Mouse (Mus musculus): ENCODE data around the gene Lrig1. TPM values are rescaled to one million over a fixed set of nuclear protein-coding genes. Genes with fewer than 3 reads are reported as not detected.

The Lrig1 gene
- polyA plus RNA-seq, 1 experiment = 62.1 TPM

- no peaks in the 10 kb centered on the region for H3K36me3 ChIP-seq (ENCODE audit: control insufficient read depth, insufficient read depth, low read length)
- 89% methylated on average over 13 of the region's 13 CpGs for WGBS
- no peak for TF ChIP-seq CTCF (IDR thresholded peaks at IDR 0.05; ENCODE audit: borderline replicate concordance, control insufficient read depth, extremely low read depth, insufficient read depth, low read length, poor library complexity)
- no peak for TF ChIP-seq POLR2A (IDR thresholded peaks at IDR 0.05; ENCODE audit: control insufficient read depth, extremely low read depth, insufficient read depth, low read length, poor library complexity)
- no peaks in the 10 kb centered on the region for H3K27me3 ChIP-seq (ENCODE audit: control insufficient read depth, insufficient read depth, low read length)
- no peak overlapping the region for H3K4me3 ChIP-seq (ENCODE audit: control insufficient read depth, insufficient read depth, low read length)
- H3K27ac ChIP-seq (ENCODE audit: control insufficient read depth, insufficient read depth, low read length) = no peak overlapping the region
- no peak for DNase-seq
- H3K4me1 ChIP-seq (replicated peaks; ENCODE audit: control insufficient read depth, insufficient read depth, low read length) = no peaks in the 10 kb centered on the region
Observed at GRCm38 (mm10) chr6:94714815-94715644, 15.1 kb upstream of the Lrig1 start.

GRCm38 (mm10) chr6:94709832-94710231 lies 9.9 kb upstream of the Lrig1 start:
- Histone ChIP-seq H3K27me3 (ENCODE audit: control insufficient read depth, insufficient read depth, low read length) (no peaks in the 10 kb centered on the region), H3K27ac (ENCODE audit: control insufficient read depth, insufficient read depth, low read length) (no peak overlapping the region), H3K36me3 (ENCODE audit: control insufficient read depth, insufficient read depth, low read length) (no peaks in the 10 kb centered on the region), H3K4me1 (replicated peaks; ENCODE audit: control insufficient read depth, insufficient read depth, low read length) (no peaks in the 10 kb centered on the region), H3K4me3 (ENCODE audit: control insufficient read depth, insufficient read depth, low read length) (no peak overlapping the region)
- 85% methylated on average over 3 of the region's 3 CpGs for WGBS
- no peak for TF ChIP-seq POLR2A (IDR thresholded peaks at IDR 0.05; ENCODE audit: control insufficient read depth, extremely low read depth, insufficient read depth, low read length, poor library complexity)
- no peak for TF ChIP-seq CTCF (IDR thresholded peaks at IDR 0.05; ENCODE audit: borderline replicate concordance, control insufficient read depth, extremely low read depth, insufficient read depth, low read length, poor library complexity)
- DNase-seq = no peak

- no peaks in the 10 kb centered on the region for H3K36me3 ChIP-seq (ENCODE audit: control insufficient read depth, insufficient read depth, low read length)
- H3K27me3 ChIP-seq (ENCODE audit: control insufficient read depth, insufficient read depth, low read length) = no peaks in the 10 kb centered on the region
- no peaks in the 10 kb centered on the region for H3K4me1 ChIP-seq (replicated peaks; ENCODE audit: control insufficient read depth, insufficient read depth, low read length)
- TF ChIP-seq POLR2A (IDR thresholded peaks at IDR 0.05; ENCODE audit: control insufficient read depth, extremely low read depth, insufficient read depth, low read length, poor library complexity) (no peak), CTCF (IDR thresholded peaks at IDR 0.05; ENCODE audit: borderline replicate concordance, control insufficient read depth, extremely low read depth, insufficient read depth, low read length, poor library complexity) (no peak)
- no peak overlapping the region for H3K27ac ChIP-seq (ENCODE audit: control insufficient read depth, insufficient read depth, low read length)
- no peak overlapping the region for H3K4me3 ChIP-seq (ENCODE audit: control insufficient read depth, insufficient read depth, low read length)
- DNase-seq = no peak
- WGBS = 92% methylated on average over 1 of the region's 1 CpGs
Observed at GRCm38 (mm10) chr6:94709150-94709549, 9.2 kb upstream of the Lrig1 start.

GRCm38 (mm10) chr6:94707254-94707653 lies 7.3 kb upstream of the Lrig1 start:
- no peak overlapping the region for H3K4me3 ChIP-seq (ENCODE audit: control insufficient read depth, insufficient read depth, low read length)
- H3K27ac ChIP-seq (ENCODE audit: control insufficient read depth, insufficient read depth, low read length) = no peak overlapping the region
- no peak for DNase-seq
- 96% methylated on average over 5 of the region's 5 CpGs for WGBS
- no peaks in the 10 kb centered on the region for H3K36me3 ChIP-seq (ENCODE audit: control insufficient read depth, insufficient read depth, low read length)
- H3K27me3 ChIP-seq (ENCODE audit: control insufficient read depth, insufficient read depth, low read length) = no peaks in the 10 kb centered on the region
- no peaks in the 10 kb centered on the region for H3K4me1 ChIP-seq (replicated peaks; ENCODE audit: control insufficient read depth, insufficient read depth, low read length)
- TF ChIP-seq CTCF (IDR thresholded peaks at IDR 0.05; ENCODE audit: borderline replicate concordance, control insufficient read depth, extremely low read depth, insufficient read depth, low read length, poor library complexity) (no peak), POLR2A (IDR thresholded peaks at IDR 0.05; ENCODE audit: control insufficient read depth, extremely low read depth, insufficient read depth, low read length, poor library complexity) (no peak)

- TF ChIP-seq CTCF (IDR thresholded peaks at IDR 0.05; ENCODE audit: borderline replicate concordance, control insufficient read depth, extremely low read depth, insufficient read depth, low read length, poor library complexity) = no peak
- no peak for TF ChIP-seq POLR2A (IDR thresholded peaks at IDR 0.05; ENCODE audit: control insufficient read depth, extremely low read depth, insufficient read depth, low read length, poor library complexity)
- no peak overlapping the region for H3K4me3 ChIP-seq (ENCODE audit: control insufficient read depth, insufficient read depth, low read length)
- H3K4me1 ChIP-seq (replicated peaks; ENCODE audit: control insufficient read depth, insufficient read depth, low read length) = no peaks in the 10 kb centered on the region
- no peak overlapping the region for H3K27ac ChIP-seq (ENCODE audit: control insufficient read depth, insufficient read depth, low read length)
- no peaks in the 10 kb centered on the region for H3K36me3 ChIP-seq (ENCODE audit: control insufficient read depth, insufficient read depth, low read length)
- H3K27me3 ChIP-seq (ENCODE audit: control insufficient read depth, insufficient read depth, low read length) = no peaks in the 10 kb centered on the region
- WGBS = 85% methylated on average over 1 of the region's 1 CpGs
- DNase-seq = no peak
Observed at GRCm38 (mm10) chr6:94705931-94706330, 6.0 kb upstream of the Lrig1 start.

- Histone ChIP-seq H3K36me3 (ENCODE audit: control insufficient read depth, insufficient read depth, low read length) (no peaks in the 10 kb centered on the region), H3K4me3 (ENCODE audit: control insufficient read depth, insufficient read depth, low read length) (no peak overlapping the region), H3K27me3 (ENCODE audit: control insufficient read depth, insufficient read depth, low read length) (no peaks in the 10 kb centered on the region), H3K4me1 (replicated peaks; ENCODE audit: control insufficient read depth, insufficient read depth, low read length) (peaks cover 10% of the 10 kb centered on the region), H3K27ac (ENCODE audit: control insufficient read depth, insufficient read depth, low read length) (no peak overlapping the region)
- TF ChIP-seq POLR2A (IDR thresholded peaks at IDR 0.05; ENCODE audit: control insufficient read depth, extremely low read depth, insufficient read depth, low read length, poor library complexity) (no peak), CTCF (IDR thresholded peaks at IDR 0.05; ENCODE audit: borderline replicate concordance, control insufficient read depth, extremely low read depth, insufficient read depth, low read length, poor library complexity) (no peak)
- DNase-seq = no peak
- 92% methylated on average over 6 of the region's 6 CpGs for WGBS
Observed at GRCm38 (mm10) chr6:94702993-94703392, 3.0 kb upstream of the Lrig1 start.

All from thymus, adult 2 months (tissue).